Mouse (Mus musculus): ENCODE measurements at regions not wholly inside any gene's neighbourhood (a gene's known extent, or its start where the extent isn't known, plus 50 kb on each side); places are given as distances from the start of the nearest gene placed in this dataset.

DNA sequence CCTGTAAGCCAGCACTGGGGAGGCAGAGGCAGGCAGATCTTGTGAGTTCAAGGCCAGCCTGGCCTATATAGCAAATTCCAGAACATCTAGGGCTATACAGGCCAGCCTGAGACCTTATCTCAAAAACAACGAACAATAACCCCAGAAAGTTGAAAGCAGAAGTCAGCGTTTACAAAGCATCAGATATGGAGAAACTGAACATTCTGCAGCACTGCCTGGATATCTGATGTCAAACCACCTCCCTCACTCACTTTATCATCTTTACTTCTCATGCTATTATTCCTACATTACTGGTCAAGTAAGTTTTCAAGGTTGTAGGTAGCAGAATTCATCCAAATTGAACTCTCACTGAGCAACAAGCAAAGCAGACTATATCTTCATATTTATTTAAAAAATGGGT lies 135.0 kb downstream of the Zfp706 start:
- no peak for DNase-seq (ENCODE audit: low spot score in 2 of 2)
- intact Hi-C loops (cut with DNase I), result no loop called here

DNA sequence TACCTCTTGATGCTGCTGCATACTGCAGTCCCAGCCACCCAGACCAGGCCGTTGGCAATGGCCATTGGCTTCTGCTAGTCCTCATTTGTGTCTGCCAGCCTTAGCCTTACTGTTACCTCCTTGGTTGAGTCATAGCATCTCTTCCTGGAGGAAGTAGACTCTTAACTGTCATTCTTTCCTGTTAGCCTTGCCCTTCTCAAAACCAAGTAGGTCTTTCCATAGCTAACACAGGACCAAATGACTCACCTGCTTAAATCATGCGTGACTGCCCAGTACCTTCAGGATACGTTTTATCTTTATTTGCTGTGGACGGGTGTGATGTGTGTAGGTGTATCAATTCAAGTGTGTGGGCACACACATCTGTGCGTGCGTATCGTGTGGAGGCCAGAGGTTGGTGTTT lies 136.9 kb downstream of the Zfp706 start:
- DNase-seq (ENCODE audit: low spot score in 2 of 2), result no peak
- intact Hi-C loops (cut with DNase I), result no loop called here

DNA sequence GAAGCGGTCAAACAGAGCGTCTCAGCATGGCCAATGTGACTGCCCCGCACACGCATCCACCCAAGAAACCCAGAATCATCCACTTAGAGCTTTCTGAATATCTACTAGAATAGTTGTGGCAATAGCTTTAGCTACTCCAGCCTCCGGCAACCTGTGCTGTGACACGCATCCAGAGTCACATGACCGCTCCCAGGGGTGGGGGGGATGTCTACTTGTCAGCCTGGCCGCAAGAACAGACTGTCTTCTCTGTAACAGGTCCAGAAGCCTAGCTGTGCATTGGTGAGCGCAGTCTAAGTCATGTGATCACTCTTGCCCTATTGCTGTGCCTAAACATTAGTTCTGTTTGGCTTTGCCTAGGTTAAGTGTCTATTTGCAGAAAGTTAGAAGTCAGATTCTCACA lies 137.5 kb downstream of the Zfp706 start:
- no peak for DNase-seq (ENCODE audit: low spot score in 2 of 2)
- intact Hi-C loops (cut with DNase I), result no loop called here

DNA sequence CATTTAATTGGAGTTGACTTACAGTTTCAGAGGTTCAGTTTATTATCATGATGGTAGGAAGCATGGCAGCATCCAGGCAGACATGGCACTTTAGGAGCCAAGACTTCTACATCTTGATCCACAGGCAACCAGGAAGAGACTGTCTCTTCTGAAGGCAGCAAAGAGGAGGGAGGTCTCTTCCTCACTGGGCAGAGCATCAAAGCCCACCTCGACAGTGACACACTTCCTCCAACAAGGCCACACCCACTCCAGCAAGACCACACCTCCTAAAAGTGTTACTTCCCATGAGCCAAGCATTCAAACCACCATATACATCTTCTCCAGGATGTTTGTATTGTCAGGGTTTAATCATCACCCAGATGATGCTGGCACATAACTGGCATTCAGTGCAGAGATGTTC lies 141.5 kb downstream of the Zfp706 start:
- intact Hi-C loops (cut with DNase I), result no loop called here
- DNase-seq (ENCODE audit: low spot score in 2 of 2), result no peak

GRCm38 (mm10) chr15:36865332-36865731 lies 142.2 kb downstream of the Zfp706 start:
- DNase-seq (ENCODE audit: low spot score in 2 of 2), result no peak
- intact Hi-C loops (cut with DNase I), result no loop called here

DNA sequence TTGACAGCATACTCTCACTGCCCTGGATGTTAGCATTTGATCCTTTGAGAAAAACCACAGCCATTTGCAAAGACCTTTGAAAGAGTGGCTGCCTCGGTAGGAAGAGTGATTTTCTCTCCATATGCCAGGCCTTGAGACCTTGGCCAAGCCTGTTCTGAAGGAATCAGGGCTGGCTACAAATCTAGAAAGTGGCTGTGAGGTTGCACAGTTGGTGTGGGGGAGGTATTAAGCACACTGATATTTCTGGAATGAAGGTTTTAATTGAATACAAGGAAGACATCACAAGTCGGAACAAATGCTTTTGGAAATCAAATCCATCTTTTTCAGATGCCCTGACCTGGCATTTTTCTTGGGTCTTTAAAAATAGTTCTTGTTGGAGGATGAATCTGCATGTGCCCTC lies 143.5 kb downstream of the Zfp706 start:
- intact Hi-C loops (cut with DNase I), result no loop called here
- DNase-seq (ENCODE audit: low spot score in 2 of 2), result no peak

DNA sequence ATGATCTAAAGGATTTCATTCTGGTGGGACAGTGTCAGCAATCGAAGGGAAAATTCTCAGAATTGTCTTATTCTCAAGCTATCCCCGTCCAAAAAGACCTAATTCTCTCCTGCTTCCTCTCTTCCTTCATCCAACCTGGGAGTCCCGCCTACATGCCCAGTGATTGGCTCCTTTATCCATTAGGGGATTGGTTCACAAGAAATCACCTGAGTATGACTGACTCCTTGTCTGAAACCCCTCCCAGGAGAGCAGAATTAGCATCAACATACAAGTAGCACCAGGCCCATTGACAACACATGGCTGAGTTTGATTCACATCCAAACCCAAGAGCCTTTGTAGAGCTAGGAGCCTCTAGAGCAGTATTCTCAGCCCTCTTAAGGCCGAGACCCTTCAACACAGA lies 148.9 kb downstream of the Zfp706 start:
- intact Hi-C loops (cut with DNase I), result no loop called here
- DNase-seq (ENCODE audit: low spot score in 2 of 2), result no peak

DNA sequence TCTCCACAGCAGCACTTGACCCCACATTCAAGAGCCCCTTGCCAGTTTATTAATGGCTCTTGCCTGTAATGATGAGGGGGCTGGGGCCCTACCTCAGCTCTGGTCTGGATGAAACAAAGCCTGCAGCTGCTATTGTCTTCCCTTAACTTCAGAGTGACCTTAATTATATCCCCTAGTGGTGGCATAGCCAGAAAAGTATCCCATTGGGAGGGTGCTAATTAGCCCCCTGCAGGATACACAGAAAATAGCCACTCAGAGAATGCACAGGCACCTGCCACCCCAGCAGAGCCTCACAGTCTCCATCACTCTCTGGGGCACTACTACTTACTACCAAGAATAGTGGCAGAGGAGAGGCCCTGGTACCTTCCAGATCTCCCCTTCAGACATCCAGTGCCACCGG lies 150.0 kb downstream of the Zfp706 start:
- intact Hi-C loops (cut with DNase I), result no loop called here
- no peak for DNase-seq (ENCODE audit: low spot score in 2 of 2)

DNA sequence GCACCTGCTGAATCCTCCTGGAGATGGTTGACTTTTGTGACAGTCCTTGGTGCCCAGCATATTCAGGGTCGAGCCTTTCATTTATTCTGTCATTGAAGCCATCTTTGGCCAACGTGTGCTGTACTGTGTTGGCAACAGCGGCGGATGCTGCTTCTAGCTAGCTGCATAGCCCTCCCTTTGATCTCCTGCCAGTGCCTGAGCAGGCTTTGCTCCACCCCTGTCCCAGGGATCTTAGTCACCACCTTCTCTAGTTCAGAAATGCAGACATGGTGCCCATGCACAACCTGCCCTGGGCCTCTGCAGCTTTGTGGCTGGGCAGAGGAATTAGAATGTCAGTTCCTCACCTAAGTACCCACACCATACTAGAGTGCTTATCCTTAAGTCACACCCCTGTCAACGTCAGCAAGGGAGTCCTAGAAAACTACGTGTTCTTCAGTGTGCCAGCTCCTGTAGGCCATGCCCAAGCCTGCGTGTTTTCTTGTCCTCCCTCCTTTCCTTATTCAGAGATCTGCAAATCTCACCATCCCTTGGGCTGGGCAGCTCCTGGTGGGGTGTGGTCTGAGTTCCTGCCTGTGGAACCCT lies 151.9 kb downstream of the Zfp706 start:
- DNase-seq (ENCODE audit: low spot score in 2 of 2), result peak in 1 of 2 experiments; percentile 25
- intact Hi-C loops (cut with DNase I), result no loop called here

- intact Hi-C loops (cut with DNase I), result no loop called here
Observed at GRCm38 (mm10) chr15:36854900-36855321, 152.7 kb downstream of the Zfp706 start.

GRCm38 (mm10) chr15:36852229-36852821 lies 155.2 kb downstream of the Zfp706 start:
- no peak for DNase-seq (ENCODE audit: low spot score in 2 of 2)
- intact Hi-C loops (cut with DNase I), result no loop called here

More at GRCm38 (mm10) chr15:36854900-36855321, 152.7 kb downstream of the Zfp706 start:
- DNase-seq (ENCODE audit: low spot score in 2 of 2), result peak in 1 of 2 experiments; percentile 41

- intact Hi-C loops (cut with DNase I), result no loop called here
- DNase-seq (ENCODE audit: low spot score in 2 of 2), result no peak
Observed at GRCm38 (mm10) chr15:36848238-36848637, 159.3 kb downstream of the Zfp706 start.

GRCm38 (mm10) chr15:36846806-36847205 lies 160.8 kb downstream of the Zfp706 start:
- DNase-seq (ENCODE audit: low spot score in 2 of 2), result peak in 1 of 2 experiments; percentile 28
- intact Hi-C loops (cut with DNase I), result no loop called here
